Mouse (Mus musculus): ENCODE measurements around the gene Morn4.

- TF ChIP-seq HCFC1 (IDR thresholded peaks at IDR 0.05; ENCODE audit: low read depth, low read length) (no peak), TAL1 (IDR thresholded peaks at IDR 0.05; ENCODE audit: low read length) (no peak), USF1 (IDR thresholded peaks at IDR 0.05; ENCODE audit: low read depth, low read length) (no peak), CTCF (IDR thresholded peaks at IDR 0.05 in 2 of 3, conservative IDR thresholded peaks at IDR 0.05 in 1 of 3; ENCODE audit: control insufficient read depth in 1 of 3, insufficient read depth in 1 of 3, low read depth in 2 of 3, low read length in 3 of 3, poor library complexity in 1 of 3, severe bottlenecking in 1 of 3) (no peak), POLR2A (IDR thresholded peaks at IDR 0.05; ENCODE audit: control insufficient read depth in 1 of 2, insufficient read depth in 1 of 2, low read depth in 1 of 2, low read length in 2 of 2, poor library complexity in 1 of 2) (no peak), ZNF384 (IDR thresholded peaks at IDR 0.05; ENCODE audit: low read depth, low read length) (no peak), GATA1 (IDR thresholded peaks at IDR 0.05; ENCODE audit: low read depth, low read length) (no peak), ZMIZ1 (IDR thresholded peaks at IDR 0.05; ENCODE audit: low read depth, low read length) (no peak), ETS1 (IDR thresholded peaks at IDR 0.05; ENCODE audit: low read depth, low read length) (no peak), E2F4 (IDR thresholded peaks at IDR 0.05; ENCODE audit: borderline replicate concordance, low read depth, low read length) (no peak)
Observed at GRCm38 (mm10) chr19:42055881-42056280, 30.3 kb downstream of the Morn4 start.

All from MEL (cell line).